Mouse (Mus musculus) cerebellum, adult 2 months (tissue): Measurements from ENCODE around the gene Sik3. TPM values are rescaled to one million over a fixed set of nuclear protein-coding genes. Genes with fewer than 3 reads are reported as not detected.

ENCODE experiments used
- DNase-seq, 2 experiments: peaks; one replicate each; pipeline ENCODE4 v3.0.0; 2021
- H3K27ac ChIP-seq: fragments of 200-500 bp; 2 replicates; pipeline ENCODE4 v1.5.1; 2012; ENCODE audit warnings: low read length, control low read depth, inconsistent platforms; ENCODE audit not compliant: insufficient read depth
- H3K27me3 ChIP-seq: fragments of 200-500 bp; 2 replicates; pipeline ENCODE4 v1.6.1; 2012; ENCODE audit warnings: inconsistent platforms, mild to moderate bottlenecking, low read length, moderate library complexity; ENCODE audit not compliant: control insufficient read depth, insufficient read depth
- H3K4me1 ChIP-seq: fragments of 200-500 bp; 2 replicates; pipeline ENCODE4 v1.6.1; 2011; ENCODE audit warnings: low read length; ENCODE audit not compliant: control insufficient read depth, insufficient read depth
- H3K4me3 ChIP-seq: fragments of 200-500 bp; replicated peaks from 2 replicates; pipeline ENCODE3; 2011; ENCODE audit warnings: mild to moderate bottlenecking, low read depth, low read length, control low read depth; ENCODE audit not compliant: insufficient read depth
- CTCF ChIP-seq: fragments of 200-500 bp; IDR thresholded peaks from 2 replicates; pipeline ENCODE4 v1.5.1; 2011; ENCODE audit warnings: low read depth, mild to moderate bottlenecking, control low read depth, low read length, moderate library complexity, borderline replicate concordance; ENCODE audit not compliant: insufficient read depth
- POLR2A ChIP-seq: fragments of 200-500 bp; IDR thresholded peaks from 2 replicates; pipeline ENCODE4 v1.6.1; 2011; ENCODE audit warnings: low read length, control low read depth, borderline replicate concordance; ENCODE audit not compliant: insufficient read depth
- WGBS: fragments of 180-500 bp; shearing (Covaris S2); methylation state at CpG from one replicate; pipeline ENCODE4 v1.1.7; 2018; 5-methylcytosine and 5-hydroxymethylcytosine counted together
- polyA plus RNA-seq: library from polyadenylated mRNA; depleted of rRNA; stranded (reverse); fragments of >200 nt; gene quantifications from 2 replicates; pipeline ENCODE4 v1.2.3, GENCODE M21; 2012

Sik3 gene
- polyA plus RNA-seq, 1 experiment, result 69.1 TPM

DNA sequence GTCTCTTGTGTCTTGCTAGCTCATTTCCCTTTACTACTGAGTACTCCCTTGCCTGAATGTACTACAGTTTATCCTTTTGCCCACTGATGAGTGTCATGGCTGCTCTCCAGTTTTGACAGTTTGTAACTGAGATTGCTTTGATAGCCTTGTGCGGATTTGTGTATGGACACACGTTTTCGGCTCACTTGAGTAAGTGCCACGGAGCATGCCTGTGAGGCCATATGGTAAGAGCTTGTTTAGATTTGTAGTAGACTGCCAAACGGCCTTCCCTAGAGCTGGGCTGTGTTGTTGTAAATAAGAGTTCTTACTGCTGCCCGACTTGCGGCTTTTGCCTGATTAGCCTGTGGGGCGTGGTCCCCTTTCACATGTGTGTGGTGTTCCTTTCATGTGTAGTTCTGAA, 168.7 kb downstream of the Sik3 start:
- TF ChIP-seq CTCF (no peak), POLR2A (no peak)
- no peak overlapping the region for H3K4me3 ChIP-seq
- peak; percentile 68 to 84 for DNase-seq
- H3K27ac ChIP-seq, result peak overlapping the region; percentile 0
- peaks cover 31% of the 10 kb centered on the region for H3K4me1 ChIP-seq
- H3K27me3 ChIP-seq, result no peaks in the 10 kb centered on the region
- WGBS, result 15% methylated on average over 8 of the region's 8 CpGs

DNA sequence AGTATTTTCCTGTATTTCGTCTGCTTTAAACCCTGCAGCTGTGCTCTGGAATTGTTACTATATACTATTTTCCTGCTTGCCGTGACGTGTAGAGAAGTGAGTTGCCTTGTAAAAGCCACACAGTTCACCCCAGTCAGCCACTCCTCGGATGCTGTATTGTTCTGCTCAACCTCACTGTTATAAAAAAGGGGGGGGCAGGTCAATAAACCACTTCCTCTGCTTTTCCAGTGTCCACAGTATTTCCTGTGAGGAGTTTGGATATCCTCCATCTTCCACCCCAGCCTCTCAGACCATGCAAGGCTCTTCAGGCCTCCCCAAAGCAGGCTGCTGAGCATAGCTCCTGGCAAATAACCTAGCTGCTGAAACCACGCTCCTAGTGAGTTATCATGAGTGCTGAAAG, 171.9 kb downstream of the Sik3 start:
- WGBS, result 86% methylated on average over 5 of the region's 5 CpGs
- H3K4me3 ChIP-seq, result no peak overlapping the region
- H3K27me3 ChIP-seq, result no peaks in the 10 kb centered on the region
- no peak overlapping the region for H3K27ac ChIP-seq
- peaks cover 23% of the 10 kb centered on the region for H3K4me1 ChIP-seq
- DNase-seq, result no peak
- TF ChIP-seq POLR2A (no peak), CTCF (no peak)

DNA sequence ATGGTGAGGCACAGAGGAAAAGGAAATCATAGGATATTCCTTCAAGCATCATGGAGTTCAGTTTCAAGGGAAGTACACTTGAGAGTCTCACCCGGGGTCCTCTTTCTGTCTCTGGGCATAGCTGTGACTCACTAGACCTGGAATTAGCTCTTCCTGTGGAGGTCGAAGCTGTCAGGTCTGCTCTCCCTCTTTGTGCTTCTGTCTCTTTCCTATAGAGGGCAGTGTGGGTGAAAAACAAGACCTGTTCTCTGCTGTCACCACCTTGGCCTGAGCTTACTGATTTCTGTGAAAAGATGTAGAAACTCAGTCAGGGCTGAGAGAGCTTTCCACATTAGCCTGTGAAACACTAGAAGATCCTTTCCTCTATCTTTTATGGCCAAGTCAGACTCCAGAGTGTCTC, 172.6 kb downstream of the Sik3 start:
- WGBS, result 10% methylated on average over 2 of the region's 2 CpGs
- no peaks in the 10 kb centered on the region for H3K27me3 ChIP-seq
- TF ChIP-seq CTCF, result peak; percentile 59; the same call in 1 of the 2 replicates
- TF ChIP-seq POLR2A, result no peak

DNA sequence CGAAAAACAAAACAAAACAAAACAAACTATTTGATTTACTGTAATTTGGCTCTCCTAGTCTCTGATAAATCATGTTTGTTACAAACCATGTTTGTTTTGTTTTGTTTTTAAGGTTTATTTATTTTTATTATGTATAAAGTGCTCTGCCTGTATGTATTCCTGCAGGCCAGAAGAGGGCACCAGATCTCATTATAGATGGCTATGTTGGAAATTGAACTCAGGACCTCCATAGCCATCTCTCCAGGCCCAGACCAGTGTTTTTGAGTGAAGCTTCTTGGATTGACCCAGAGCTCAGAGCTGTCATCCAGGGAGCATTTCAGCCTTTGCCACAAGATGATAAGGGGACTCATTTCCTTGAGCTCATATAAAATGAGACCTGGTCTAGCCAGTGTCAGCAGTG, 173.8 kb downstream of the Sik3 start:
- Histone ChIP-seq H3K27me3 (no peaks in the 10 kb centered on the region), H3K4me1 (peaks cover 17% of the 10 kb centered on the region), H3K27ac (no peak overlapping the region), H3K4me3 (no peak overlapping the region)
- WGBS, result 88% methylated on average over 1 of the region's 1 CpGs
- no peak for TF ChIP-seq POLR2A
- TF ChIP-seq CTCF, result no peak
- no peak for DNase-seq

More for the DNA sequence above, 172.6 kb downstream of the Sik3 start:
- H3K4me3 ChIP-seq, result no peak overlapping the region
- peaks cover 20% of the 10 kb centered on the region for H3K4me1 ChIP-seq
- no peak overlapping the region for H3K27ac ChIP-seq
- peak; percentile 50 to 79 for DNase-seq

DNA sequence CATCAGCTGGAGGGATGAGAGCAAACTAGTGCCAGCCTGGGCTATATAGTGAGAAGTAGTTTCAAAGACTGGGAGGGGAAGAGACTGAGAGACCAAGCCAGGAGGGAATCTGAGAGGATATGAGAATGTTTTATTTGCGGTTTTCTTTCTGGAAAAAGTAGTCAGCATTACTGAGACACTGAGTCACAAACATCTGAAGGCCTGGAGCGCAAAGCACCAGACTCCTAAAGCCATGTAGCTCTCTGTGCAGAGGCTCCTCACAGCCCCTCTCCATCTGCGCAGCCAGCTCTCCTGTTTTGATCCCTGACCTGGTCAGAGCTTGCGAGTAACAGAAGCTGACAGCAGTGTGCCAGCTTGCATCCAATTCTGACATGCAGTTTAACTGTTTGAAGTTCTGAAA, 175.8 kb downstream of the Sik3 start:
- Histone ChIP-seq H3K27ac (no peak overlapping the region), H3K4me3 (no peak overlapping the region), H3K4me1 (peaks cover 17% of the 10 kb centered on the region), H3K27me3 (no peaks in the 10 kb centered on the region)
- TF ChIP-seq CTCF, result no peak
- TF ChIP-seq POLR2A, result no peak
- 61% methylated on average over 4 of the region's 4 CpGs for WGBS
- no peak for DNase-seq

DNA sequence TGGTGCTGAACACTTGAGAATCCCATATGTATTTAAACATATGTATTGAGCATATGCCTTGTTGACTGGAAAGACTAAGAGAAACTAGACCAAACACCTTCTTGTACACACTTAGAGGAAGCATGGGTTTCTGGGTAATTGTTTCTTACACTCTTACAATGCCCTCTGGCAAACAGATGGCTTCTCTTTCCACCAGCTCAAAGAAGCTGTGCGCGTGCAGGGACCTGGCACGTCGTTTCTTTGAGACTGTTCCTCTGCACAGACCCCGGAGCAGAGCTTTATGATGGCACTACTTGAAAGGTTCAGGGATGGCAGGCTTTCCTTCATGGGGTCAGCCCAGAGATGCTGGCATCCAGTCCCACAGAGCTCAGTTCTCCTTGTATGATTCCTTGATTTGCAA, 176.3 kb downstream of the Sik3 start:
- Histone ChIP-seq H3K27me3 (no peaks in the 10 kb centered on the region), H3K4me1 (peaks cover 17% of the 10 kb centered on the region), H3K4me3 (no peak overlapping the region), H3K27ac (peak overlapping the region; percentile 40)
- DNase-seq, result peak in 1 of 2 experiments; percentile 26
- 11% methylated on average over 5 of the region's 5 CpGs for WGBS
- no peak for TF ChIP-seq POLR2A
- TF ChIP-seq CTCF, result no peak

DNA sequence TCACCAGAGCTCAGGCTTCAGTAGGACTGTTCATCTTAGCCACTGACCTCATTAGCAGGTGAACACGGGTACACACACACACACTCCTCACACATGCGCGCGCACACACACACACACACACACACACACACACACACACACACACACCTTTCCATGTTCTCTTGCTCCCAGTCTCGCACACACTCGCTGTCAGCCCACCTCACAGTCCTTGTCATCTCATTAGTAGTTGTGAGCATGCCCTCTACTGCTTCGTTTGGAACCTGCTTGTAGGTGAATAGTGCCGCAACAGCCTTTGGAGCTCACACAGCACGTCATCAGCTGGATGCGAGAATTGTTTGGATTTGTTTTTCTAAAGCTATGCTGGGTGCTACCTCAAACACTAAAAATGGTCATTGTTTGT, 176.8 kb downstream of the Sik3 start:
- 44% methylated on average over 10 of the region's 10 CpGs for WGBS
- H3K4me1 ChIP-seq, result peaks cover 17% of the 10 kb centered on the region
- peak overlapping the region; percentile 40 for H3K27ac ChIP-seq
- TF ChIP-seq CTCF, result peak; percentile 41; the same call in 1 of the 2 replicates
- TF ChIP-seq POLR2A, result no peak
- H3K4me3 ChIP-seq, result no peak overlapping the region
- no peaks in the 10 kb centered on the region for H3K27me3 ChIP-seq
- no peak for DNase-seq

DNA sequence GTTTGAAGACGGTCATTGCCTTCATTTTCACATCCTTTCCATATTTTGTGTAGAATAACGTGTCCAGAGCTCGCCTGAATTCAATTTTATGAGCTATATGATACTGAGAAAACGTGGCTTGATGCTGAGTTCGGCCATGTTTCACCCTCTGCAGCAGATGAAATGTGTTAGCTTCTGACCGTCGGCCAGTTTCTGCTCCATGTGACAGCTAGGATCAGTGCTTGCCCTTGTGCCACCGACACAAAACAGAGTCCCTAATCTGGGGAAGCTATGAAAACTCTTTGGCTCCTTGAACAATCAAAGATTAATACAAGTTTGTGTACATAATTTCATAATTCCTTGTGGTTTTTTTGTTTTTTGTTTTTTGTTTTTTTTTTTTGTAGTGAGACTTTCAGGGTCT, 178.6 kb downstream of the Sik3 start:
- H3K4me1 ChIP-seq, result peaks cover 13% of the 10 kb centered on the region
- no peak overlapping the region for H3K4me3 ChIP-seq
- WGBS, result 42% methylated on average over 8 of the region's 8 CpGs
- TF ChIP-seq CTCF (no peak), POLR2A (no peak)
- H3K27ac ChIP-seq, result no peak overlapping the region
- no peak for DNase-seq
- no peaks in the 10 kb centered on the region for H3K27me3 ChIP-seq
